Mouse (Mus musculus): ENCODE data around the gene Kbtbd12.
A peak's percentile ranks its signal among the peaks of the same experiment; 100 is the strongest.

Gene Kbtbd12

DNA sequence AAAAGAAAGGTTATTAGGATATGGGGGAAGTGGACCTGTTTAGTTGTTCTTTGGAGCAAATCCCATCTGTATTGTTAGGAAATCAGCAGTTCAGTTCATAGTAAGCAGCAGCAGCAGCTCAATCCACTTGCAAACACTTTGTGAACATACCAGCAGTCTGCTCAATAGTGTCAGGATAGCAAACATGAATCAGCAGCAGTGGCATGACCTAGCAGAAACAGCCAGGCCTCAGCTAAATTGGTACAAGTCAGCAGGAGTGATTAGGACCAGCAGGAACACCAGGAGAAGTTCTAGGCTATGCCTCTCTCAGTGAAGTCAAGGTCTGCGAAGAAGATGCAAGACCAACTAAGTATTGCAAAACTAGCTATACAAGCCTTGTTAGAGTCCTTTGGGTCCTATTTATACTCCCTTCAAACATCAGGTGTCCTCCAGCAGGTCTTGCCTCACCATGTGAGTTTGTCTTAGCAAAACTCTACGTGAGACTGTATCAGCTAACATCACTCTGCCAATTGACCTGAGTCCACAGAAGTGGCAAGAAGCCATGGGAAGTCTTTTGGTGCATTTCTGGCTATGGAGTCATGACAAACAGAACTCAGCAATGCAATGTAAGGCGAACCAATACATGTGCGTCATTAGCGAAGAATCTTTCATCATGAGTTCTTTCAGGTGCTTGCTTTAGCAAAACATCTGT, at the start of gene Kbtbd12:
Kbtbd12 (minus strand) TSS at position 340 of the 691 bp plus-strand sequence.
- DNase-seq (ENCODE audit: low spot score) = no peak

DNA sequence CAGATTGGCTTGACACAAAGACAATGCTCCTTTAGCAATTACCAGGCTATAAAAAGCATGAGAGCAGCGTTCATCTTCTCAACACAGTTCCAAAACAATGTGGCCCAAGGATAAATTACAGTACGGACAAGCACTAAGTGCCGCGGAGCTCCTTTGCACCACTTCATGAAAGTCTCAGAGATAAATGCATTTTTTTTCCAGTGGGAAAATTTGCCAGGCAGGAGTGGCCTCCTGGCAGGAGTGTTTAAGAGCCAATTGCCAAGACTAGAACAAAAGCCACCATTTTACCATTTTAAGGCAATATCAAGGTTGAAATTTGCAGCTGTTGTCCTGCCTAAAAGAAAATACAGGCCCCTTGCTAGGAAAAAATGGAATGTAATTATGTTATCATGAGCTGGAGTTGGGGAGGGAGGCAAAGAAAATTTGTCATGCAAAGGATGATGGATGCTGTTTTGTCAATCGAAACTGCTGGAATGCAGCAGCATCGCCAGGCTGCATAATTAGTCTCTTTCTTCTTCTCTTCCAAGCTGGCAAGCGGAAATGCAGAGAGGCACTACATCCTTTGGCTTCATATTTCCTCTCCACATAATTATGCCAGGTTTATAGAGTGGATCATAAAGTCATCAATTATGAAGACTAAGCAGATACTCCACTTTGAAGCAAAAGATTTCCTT, 45.8 kb upstream of the Kbtbd12 start:
- DNase-seq (ENCODE audit: low spot score) = peak; percentile 4

DNA sequence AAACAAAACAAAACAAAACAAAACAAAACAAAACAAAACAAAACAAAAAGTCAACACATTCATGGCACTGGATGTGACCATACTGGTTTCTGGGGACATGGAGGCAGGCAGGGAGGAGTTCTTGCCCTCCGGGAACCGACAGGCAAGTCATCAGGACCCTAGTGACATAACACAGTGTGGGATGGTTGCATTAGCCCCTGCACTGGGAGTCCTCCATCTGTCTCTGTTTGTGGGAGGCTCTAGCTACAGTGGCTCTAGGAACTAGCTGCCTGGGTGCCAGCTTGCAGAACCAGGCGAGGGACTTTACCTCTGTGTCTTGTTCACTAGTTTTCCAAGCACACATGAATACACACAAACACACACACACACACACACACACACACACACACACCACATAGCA, 43.3 kb upstream of the Kbtbd12 start:
- DNase-seq (ENCODE audit: low spot score) = no peak

DNA sequence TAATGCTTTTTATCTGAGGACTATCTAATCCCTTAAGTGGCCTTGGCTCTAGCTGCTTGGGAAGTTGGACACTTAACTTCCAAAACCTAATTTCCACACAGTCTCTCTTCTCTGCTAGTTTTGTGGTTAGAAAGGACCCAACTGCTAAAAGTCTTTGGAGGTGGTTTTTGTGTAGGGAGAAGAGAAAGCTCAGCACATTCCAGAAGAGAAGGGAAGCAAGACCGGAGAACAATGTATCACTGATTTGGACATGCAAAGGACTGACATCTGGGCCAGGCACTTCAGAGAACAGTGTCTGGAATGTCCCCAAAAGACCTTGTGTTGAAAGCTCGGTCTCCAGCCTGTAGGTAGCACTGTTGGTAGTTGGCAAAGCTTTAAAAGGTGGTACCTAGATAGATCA, 40.0 kb upstream of the Kbtbd12 start:
- no peak for DNase-seq (ENCODE audit: low spot score)

DNA sequence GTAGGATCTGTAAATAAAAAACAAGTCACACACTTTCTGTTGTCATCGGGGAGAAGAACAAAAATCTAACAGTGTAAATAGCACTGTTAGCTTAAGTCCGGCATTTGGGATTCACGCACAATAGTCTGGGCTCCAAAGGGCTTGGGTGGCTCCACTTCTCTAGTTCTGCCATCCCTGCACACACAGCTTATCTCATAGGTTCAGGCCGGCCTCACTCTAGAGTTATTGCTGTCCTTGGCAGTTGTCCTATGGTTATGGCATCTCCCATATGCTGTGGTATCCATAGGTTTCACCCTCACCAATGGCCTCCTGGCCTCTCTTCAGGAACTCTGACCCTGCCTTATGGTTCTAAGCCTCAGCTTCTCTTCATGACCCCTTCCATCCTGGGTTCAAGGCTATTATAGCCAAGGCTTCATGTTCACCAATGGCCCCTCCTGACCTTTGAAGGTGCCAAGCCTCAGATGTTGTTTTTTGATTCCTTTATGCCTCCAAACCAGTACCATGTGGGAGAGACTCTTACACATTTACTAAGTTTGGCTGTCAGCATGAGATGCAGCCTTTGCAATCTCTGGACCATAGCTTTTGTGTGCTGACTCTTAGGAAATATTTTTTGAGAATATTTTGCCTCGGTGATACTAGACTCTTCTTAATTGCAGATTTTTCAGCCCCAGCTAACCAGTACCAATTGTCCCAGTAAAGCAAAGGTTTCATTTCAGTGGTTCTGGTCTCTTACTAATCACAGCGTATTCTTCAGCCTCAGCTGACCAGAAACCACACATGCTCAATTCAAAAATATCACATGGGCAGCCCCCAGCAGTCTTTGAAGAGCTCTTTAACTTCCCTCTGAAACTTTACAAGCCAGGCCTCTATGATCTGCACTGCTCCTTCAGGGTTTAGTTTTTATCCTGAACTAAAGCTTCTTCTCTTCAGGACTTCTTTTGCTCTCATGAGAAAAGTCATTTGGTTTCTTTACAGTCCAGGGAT, 39.3 kb upstream of the Kbtbd12 start:
- DNase-seq (ENCODE audit: low spot score) = no peak

DNA sequence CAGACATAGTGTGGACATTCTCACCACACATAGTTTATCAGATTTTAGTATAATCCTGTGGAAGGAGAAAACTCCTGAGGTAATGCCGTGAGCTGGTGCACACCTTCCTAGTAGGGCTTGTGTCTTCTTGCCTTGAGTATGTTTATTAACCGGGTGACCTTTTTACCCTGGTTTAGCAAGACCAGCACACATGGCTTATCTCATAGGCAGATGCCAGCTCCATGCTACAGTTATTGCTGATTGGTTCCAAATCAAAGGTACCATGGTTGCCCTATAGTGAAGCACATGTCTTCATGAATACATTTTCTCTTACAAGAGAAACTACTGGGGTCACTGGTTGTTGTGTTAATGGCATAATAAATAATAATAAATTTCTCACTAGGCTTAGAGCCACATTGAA, 38.1 kb upstream of the Kbtbd12 start:
- DNase-seq (ENCODE audit: low spot score) = no peak

DNA sequence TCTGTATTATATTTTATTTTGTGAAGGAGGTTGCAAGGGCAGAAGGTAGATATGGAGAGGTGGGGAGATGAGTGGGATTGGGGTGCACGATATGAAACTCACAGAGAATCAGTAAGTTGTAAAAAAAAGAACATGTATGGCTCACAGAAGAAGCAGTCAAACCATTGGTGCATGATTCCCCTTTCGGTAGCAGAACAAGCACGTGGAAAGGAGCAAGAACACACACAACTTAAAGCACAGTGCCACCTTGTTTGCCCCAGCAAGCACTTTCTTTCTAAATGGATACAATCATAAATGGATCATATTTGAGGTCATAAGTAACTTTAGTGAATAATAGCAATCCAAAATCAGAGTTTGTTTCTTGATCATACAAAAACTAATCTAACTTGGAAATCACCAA, 24.5 kb upstream of the Kbtbd12 start:
- DNase-seq (ENCODE audit: low spot score) = no peak

DNA sequence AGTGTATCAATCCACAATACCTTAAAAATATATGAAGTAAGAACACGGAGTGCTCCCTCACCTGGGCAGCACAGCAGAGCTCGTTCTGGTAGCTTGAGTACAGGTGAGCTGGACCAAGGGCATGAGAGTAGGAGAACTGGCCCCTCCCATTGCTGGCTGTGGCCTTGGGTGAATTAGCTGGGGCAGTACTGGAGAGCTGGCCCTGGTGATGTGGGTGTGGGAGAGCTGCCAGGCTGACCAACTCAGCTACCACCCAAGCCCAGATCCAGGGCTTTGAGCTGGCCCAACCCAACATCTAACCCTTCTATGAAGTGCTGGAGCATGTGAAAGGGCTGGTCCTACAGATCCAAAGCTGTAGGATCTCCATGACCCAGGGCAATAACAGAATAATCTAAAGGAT, 23.9 kb upstream of the Kbtbd12 start:
- no peak for DNase-seq (ENCODE audit: low spot score)

DNA sequence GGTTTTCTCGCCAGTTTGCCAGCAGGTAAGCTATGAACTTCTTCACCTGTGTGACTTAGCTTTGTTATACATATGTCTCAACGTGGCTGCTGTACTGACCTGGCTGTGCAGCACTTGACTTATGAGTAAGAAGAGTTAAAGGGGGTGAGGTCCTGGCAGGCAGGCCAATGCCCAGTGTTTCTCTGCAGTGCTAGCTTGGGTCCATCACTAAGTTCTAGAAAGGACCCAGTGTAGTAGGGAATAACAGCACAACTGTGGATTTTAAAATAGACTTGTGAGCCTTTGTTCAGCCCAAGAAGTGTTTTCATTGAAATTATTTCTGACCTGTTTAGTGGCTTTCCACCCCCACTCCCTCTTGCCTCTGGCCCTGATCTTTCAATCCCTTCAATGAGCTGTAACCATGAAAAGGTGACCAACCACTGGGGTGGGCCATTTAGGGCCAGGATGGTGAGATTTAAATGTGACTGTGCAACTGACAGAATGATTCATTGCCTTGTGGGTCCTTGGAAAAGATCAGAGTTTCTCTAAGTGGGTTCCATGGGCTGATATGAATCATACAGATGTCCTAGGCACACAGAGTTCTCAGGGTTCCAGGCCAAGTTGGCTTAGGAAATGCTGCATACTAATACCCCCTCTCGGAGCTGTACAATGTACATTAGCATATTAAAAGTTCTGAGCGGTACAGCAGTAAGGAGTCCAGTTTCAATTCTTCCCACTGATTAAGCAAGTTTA, 10.0 kb upstream of the Kbtbd12 start:
- DNase-seq (ENCODE audit: low spot score) = no peak

DNA sequence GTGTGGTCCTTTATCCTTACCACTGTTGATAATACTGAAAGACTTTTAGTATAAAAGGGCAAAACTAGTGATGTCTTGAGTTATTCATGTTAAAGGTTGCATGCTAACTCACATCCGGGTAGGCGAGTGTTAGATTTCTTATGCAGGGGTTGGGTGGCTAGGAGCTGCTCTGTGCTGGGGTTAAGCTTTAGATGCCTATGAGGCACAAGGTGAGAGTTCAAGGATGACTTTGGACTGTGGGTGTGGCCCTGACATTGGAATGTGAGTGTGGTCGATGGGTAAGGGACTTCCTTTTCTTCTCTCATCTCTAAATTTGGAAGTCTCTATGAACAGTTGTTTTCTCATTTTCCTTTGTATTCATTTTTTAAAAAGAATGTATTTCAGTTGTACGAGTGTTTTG, 7.0 kb upstream of the Kbtbd12 start:
- DNase-seq (ENCODE audit: low spot score) = no peak

DNA sequence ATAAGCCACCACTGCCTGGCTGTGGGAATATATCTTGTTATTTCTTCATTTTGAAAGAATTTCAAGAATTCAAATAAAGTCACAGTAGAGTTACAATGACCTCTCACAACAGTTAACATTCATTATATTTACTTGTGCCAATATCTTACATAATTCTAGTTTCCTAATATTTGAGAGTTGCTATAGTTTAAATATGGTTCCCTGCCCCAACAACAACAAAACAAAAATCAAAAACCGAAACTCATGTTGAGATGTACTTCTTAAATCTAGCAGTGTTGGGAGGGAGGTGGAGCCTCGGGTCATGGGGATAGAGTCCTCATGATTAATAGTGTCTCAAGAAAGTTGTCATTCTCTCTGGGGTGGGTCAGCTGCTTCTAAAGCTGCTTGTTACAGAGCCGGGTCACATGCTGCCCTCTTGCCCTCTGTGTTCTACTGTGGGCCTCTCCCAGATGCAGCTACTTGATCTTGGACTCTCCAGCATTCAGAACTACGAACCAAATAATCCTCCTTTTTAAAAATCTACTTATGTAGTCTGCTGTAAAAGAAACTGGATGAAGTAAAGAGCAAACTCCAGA, 3.7 kb upstream of the Kbtbd12 start:
- no peak for DNase-seq (ENCODE audit: low spot score)

DNA sequence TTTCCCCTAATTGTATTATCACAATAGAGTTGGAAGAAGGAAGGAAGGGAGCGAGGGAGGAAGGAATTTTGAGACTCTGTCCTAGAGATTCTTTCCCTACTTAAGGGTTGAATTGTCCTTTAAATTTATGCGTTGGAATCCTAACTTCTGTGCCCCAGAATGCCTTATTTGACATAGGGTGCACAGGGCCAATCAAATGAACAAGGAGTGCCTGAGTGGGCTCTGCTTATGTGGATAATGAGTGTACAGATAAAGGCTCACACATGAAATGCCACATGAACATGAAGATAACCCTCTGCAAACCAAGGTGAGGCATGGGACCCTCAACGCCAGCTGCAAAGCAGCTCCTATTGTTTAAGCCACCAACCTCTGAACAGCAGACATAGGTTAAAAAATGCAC, 2.6 kb upstream of the Kbtbd12 start:
- DNase-seq (ENCODE audit: low spot score) = no peak

DNA sequence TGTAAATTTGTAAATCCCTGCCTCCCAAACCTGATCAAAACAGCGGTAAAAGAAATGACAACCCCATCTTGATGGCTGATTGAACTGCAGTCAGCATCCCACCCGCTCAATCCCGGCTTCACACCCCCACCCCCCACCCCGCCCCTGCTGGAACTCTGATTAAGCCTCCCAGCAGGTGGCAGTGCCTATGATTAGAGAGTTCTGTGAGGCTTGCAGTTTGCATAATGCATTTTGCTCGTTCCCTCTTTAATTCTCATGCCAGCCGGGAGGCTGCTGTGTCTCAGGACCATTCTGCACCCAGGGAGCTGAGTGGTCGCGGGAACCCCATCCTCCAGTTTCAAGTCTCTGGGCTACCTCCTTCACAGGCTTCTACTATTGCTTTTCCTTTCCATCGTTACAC, 2.2 kb upstream of the Kbtbd12 start:
- DNase-seq (ENCODE audit: low spot score) = no peak

DNA sequence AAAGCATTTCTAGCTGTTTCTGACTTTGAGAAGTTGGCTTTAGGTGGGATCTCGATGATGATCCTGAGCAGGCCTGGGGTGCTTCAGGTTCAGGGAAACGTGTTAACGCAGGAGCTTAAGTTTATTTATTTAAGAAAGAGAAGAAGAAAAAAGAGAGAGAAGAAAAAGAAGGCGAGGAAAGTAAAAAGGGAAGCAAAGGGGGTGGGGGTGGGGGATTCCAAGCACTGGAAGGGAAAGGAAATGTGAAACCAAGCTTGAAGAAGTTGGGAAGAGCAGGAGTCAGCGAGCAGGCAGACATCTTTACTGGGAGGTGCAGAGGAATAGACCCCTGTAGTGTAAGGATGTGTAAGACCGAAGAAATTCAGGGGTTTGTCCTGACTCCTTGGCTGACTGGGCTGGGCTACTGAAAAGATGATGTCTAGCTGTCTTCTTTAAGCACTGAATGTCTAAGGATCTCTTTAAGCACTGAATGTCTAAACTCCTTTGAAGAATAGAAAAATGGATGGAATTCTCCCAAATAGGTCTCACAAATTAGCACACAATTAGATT, 1.7 kb upstream of the Kbtbd12 start:
- DNase-seq (ENCODE audit: low spot score) = no peak

DNA sequence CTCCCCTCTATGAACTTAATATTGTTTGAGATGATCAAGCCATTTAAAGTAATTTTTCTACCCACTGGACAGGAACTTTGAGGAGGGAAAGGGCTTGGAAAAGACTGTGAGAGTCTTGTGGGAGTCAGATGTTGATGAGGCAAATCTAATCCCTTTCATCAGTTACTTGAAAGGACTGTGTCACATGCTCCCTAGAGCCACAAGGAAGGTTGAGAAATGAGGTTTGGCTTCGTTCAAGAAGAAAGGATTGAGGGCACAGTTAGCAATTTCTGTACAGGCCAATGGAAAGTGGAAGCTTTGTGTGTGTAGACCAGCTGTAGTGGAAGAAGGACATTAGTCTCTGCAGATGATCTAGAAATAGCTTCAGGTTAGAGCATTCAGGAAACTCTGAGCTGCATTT, 1.2 kb upstream of the Kbtbd12 start:
- DNase-seq (ENCODE audit: low spot score) = no peak

DNA sequence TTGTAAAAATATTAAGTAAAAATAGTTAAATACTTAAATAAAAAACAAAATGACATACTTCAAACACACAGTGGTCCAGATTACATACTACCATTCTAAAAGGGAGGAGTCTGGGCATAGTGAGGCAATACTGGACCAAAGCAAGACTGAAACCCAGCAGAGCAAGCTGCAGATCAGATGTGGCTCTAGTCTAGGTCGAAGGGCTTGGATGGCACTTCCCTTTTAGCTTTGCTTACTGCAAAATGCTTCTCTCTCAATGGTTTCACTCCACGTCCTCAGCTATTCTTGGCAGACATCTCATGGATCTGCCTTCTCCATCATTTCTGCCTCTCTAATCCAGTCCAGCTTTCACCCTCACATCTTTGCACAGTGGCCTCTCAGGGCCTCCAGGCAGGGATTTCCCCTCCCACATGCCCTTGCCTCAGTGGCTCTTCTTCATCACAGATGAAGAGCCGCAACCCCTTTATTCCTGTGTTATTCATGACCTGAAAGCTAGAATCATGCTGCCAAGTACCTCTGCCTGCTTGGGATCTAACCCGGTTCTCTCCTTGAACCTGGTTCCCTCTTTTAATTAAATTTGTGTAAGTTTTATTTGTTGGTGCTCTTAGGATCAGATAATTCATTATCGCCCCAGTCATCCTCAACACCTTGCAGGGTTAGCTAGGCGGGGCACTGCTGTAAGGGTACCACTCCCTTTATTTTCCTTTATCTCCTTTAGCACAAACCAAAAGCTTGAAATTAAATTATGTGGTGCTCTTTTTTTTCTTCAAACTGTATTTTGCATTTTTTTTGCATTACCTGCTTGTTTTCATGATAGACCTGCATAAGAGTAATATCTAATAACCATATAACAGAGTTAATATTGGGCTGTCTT, 1.6 kb downstream of the Kbtbd12 start:
- no peak for DNase-seq (ENCODE audit: low spot score)

DNA sequence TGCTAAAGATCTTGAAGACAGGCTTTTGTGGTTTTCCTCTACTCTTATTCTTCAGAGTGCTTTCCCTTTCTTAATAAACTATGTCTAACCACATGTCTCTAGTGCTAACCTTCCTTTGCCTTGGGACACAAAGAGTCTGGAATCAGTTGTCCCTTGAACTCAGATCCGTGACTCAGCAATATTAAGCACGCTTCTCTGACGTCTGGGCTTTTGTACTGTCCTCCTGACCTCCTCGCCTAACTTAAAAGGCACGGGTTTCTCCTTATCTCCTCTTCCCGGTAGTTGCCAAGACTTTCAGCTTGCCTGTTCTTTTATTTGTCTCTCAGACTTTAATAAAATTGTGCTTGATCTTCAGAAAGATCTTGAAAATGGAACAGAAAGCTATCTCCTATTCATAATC, 6.5 kb downstream of the Kbtbd12 start:
- DNase-seq (ENCODE audit: low spot score) = no peak

DNA sequence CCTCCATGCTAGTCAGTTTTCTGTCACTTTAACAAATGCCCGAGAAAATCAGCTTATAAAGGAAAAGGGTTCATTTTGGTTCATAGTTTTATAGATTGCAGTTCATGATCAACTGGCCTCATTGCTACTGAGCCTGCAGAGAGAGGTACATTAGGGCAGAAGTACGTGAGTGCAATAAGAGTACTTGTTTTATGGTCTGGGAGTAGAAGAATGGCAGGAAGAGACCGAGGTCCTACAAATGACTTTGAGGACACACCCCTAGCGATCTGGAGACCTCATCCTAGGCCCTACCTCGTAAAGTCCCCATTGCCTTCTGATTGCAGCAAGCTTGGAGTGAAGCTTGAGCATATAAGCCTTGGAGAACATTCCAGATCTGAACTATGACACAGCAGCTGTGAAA, 7.2 kb downstream of the Kbtbd12 start:
- no peak for DNase-seq (ENCODE audit: low spot score)

DNA sequence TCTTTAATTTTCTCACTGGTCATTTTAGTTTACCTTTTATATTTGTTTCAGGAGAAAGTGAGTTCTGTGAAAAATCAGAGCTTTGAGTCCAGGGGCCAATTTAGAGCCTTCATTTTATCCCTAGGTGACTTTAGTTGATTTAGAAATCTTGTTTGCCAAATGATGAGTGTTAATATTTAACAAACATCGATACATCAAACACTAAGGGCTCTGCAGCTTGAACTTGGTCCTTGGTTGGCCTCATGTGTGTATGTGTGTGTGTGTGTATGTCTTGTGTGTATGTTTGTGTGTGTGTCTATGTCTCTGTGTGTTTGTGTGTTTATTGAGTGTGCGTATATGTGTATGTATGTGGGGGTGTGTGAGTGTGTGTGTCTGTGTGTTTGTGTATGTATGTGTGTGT, 7.9 kb downstream of the Kbtbd12 start:
- no peak for DNase-seq (ENCODE audit: low spot score)

DNA sequence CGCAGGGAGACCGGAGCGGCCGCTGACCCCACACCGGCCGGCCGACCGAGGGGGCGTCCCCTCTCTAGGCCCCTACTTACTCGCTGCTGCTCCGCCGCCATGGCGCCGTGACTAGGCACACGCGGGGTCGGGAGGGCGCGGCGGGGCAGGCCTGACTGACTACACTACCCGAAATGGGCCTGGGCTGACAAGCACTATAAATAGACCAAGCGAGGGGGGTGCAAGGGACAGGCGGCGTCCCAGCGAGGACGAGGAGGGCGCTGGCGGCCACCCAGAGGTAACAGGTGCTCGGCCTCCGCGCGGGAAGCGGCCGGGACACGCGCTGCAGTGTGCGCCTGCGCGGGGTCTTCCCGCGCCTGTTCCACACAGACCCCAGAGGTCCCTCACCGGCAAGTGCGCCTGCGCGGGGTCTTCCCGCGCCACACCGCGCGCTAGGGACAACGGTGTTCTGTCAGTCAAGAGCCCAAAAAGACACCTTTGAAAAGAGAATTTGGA, 10.4 kb downstream of the Kbtbd12 start:
- DNase-seq (ENCODE audit: low spot score) = peak; percentile 21

Measured in ovary, postnatal 14 days (tissue).